Mouse (Mus musculus) CD4-positive naive resting alpha-beta T cell, adult 76 days (primary cell): Measurements from ENCODE around the gene Evx1. TPM values are rescaled to one million over a fixed set of nuclear protein-coding genes. Genes with fewer than 3 reads are reported as not detected.

Experiments
- total RNA-seq: library from RNA; stranded (reverse); gene quantifications from one replicate; pipeline ENCODE4 v1.2.4, GENCODE M21; 2023

Evx1 gene
- total RNA-seq: 1.7 TPM

DNA sequence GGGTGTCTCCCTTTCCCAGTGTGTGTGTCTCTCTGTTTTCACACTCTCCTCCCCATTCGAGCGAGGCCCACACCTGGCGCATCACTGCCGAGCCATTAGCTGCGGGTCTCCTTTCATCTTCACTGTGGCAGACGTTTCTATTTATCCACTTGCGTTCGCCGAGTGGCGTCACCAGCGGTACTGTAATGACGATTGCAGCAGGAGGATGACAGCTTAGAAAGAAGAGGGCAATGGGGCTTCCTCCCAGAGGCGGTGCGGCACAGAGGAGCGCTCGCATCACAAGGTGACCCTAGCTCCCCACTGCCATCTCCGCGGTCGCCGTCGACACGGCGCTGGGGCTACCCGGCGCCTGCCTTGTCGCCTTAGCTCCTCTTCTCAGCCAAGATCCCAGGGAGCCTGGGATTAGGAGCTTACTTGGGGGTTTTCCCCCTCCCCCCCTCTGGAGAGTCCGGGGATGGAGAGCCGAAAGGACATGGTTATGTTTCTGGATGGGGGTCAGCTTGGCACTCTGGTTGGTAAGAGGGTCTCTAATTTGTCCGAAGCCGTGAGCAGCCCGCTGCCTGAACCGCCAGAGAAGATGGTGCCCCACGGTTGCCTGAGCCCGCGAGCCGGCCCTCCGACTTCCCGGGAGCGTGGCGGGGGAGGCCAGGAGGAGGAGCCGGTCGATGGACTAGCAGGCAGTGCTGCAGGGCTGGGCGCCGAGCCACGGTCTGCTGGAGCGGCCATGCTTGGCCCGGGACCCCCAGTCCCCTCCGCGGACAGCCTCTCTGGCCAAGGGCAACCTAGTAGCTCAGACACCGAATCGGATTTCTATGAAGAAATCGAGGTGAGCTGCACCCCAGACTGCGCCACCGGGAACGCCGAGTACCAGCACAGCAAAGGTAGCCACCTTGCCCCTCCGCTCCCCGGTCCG, at the start of gene Evx1:
TSS of gene Evx1 (plus strand) at position 108 of the 913 bp plus-strand sequence.

Other genes starting within 250 kb of the Evx1 start
- not detected for gene Hoxa1, start 155.2 kb upstream of the Evx1 start, total RNA-seq
- gene Hoxa2, start 148.7 kb upstream of the Evx1 start, total RNA-seq: not detected
- gene 5730596B20Rik, start 136.0 kb upstream of the Evx1 start, total RNA-seq: not detected
- not detected for gene Hoxa4, start 121.7 kb upstream of the Evx1 start, total RNA-seq
- not detected for gene Hoxa5, start 108.9 kb upstream of the Evx1 start, total RNA-seq
- gene Hoxa6, start 104.8 kb upstream of the Evx1 start, total RNA-seq: not detected
- 0.23 TPM for gene Hoxa3, start 100.2 kb upstream of the Evx1 start, total RNA-seq
- not detected for gene Gm28308, start 100.2 kb upstream of the Evx1 start, total RNA-seq
- not detected for gene Hoxa7, start 91.6 kb upstream of the Evx1 start, total RNA-seq
- gene Hoxa9, start 82.4 kb upstream of the Evx1 start, total RNA-seq: not detected
- not detected for gene Hoxa10, start 72.6 kb upstream of the Evx1 start, total RNA-seq
- gene Hoxa11, start 67.7 kb upstream of the Evx1 start, total RNA-seq: not detected
- not detected for gene Hoxa13, start 52.6 kb upstream of the Evx1 start, total RNA-seq